Mouse (Mus musculus) midbrain, postnatal 0 days (tissue): ENCODE measurements at regions not wholly inside any gene's neighbourhood (a gene's known extent, or its start where the extent isn't known, plus 50 kb on each side); places are given as distances from the start of the nearest gene placed in this dataset.

Experiments used
- ATAC-seq: fragments of 200-750 bp; cut with Nextera tagmentation; 2 replicates; pipeline ENCODE4 v1.8.0; 2017; ENCODE audit warnings: moderate number of reproducible peaks, mild to moderate bottlenecking, moderate TSS enrichment, moderate library complexity; ENCODE audit not compliant: low FRiP score
- DNase-seq: peaks from one replicate; pipeline ENCODE4 v3.0.0-alpha.2; 2015; ENCODE audit warnings: low spot score
- H3K27ac ChIP-seq: fragments of 300-500 bp; sonication (generic); 2 replicates; pipeline ENCODE4 v1.5.1; 2014; ENCODE audit warnings: low read depth, mild to moderate bottlenecking, low read length, mixed read lengths
- H3K27me3 ChIP-seq: fragments of 300-500 bp; sonication (generic); 2 replicates; pipeline ENCODE4 v1.6.1; 2014; ENCODE audit warnings: low read length, control low read depth, mixed read lengths; ENCODE audit not compliant: insufficient read depth
- H3K36me3 ChIP-seq: fragments of 300-500 bp; sonication (generic); 2 replicates; pipeline ENCODE4 v1.6.1; 2014; ENCODE audit warnings: low read length, control low read depth, mixed read lengths; ENCODE audit not compliant: insufficient read depth
- H3K4me1 ChIP-seq: fragments of 300-500 bp; sonication (generic); 2 replicates; pipeline ENCODE4 v1.6.1; 2014; ENCODE audit warnings: mild to moderate bottlenecking, control low read depth, antibody characterized with exemption, low read length, mixed read lengths; ENCODE audit not compliant: insufficient read depth
- H3K4me2 ChIP-seq: fragments of 300-500 bp; sonication (generic); 2 replicates; pipeline ENCODE4 v1.6.1; 2014; ENCODE audit warnings: low read depth, mild to moderate bottlenecking, low read length, mixed read lengths; ENCODE audit not compliant: poor library complexity, severe bottlenecking
- H3K4me3 ChIP-seq: fragments of 300-500 bp; sonication (generic); 2 replicates; pipeline ENCODE4 v1.5.1; 2014; ENCODE audit warnings: low read depth, mild to moderate bottlenecking, low read length, moderate library complexity
- H3K9ac ChIP-seq: fragments of 300-500 bp; sonication (generic); replicated peaks from 2 replicates; pipeline ENCODE4 v1.6.1; 2014; ENCODE audit warnings: mild to moderate bottlenecking, low read length, moderate library complexity, mixed read lengths; ENCODE audit not compliant: poor library complexity, severe bottlenecking
- H3K9me3 ChIP-seq: fragments of 300-500 bp; sonication (generic); 2 replicates; pipeline ENCODE4 v1.6.1; 2016; ENCODE audit warnings: low read length, control low read depth
- CTCF ChIP-seq: IDR thresholded peaks from 2 replicates; pipeline ENCODE4 v1.5.1; 2016; ENCODE audit warnings: antibody characterized with exemption, mild to moderate bottlenecking
- WGBS: fragments of 180-500 bp; shearing (Covaris S2); extraction: QIAGEN DNeasy Blood & Tissue Kit; methylation state at CpG from one replicate; pipeline ENCODE4 v1.1.7; 2014; 5-methylcytosine and 5-hydroxymethylcytosine counted together

DNA sequence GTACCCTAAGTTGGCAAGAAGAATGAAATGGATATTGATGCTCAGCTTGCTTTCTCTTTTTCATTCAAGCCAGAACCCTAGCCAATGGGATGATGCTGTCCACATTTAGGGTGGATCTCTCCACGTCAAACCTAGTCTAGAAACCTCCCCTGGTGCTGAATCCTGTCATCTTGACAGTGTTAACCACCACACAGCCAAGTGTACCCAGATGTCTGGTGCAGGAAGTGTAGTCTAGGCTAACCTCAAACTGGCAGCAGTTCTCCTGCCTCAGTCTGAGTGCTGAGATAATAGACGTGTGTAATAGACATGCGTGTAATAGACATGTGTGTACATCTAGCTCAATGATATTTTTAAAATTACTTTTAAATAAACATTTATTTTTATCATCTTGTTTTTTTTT, 233.1 kb downstream of the Ikzf2 start:
- Histone ChIP-seq H3K9me3 (no peaks in the 10 kb centered on the region), H3K9ac (no peak overlapping the region), H3K36me3 (no peaks in the 10 kb centered on the region), H3K4me2 (no peak overlapping the region), H3K27ac (no peak overlapping the region), H3K4me1 (no peaks in the 10 kb centered on the region), H3K4me3 (no peak overlapping the region), H3K27me3 (no peaks in the 10 kb centered on the region)
- TF ChIP-seq CTCF, result no peak
- no peak for DNase-seq
- WGBS, result 91% methylated on average over 3 of the region's 3 CpGs
- ATAC-seq, result no peak

DNA sequence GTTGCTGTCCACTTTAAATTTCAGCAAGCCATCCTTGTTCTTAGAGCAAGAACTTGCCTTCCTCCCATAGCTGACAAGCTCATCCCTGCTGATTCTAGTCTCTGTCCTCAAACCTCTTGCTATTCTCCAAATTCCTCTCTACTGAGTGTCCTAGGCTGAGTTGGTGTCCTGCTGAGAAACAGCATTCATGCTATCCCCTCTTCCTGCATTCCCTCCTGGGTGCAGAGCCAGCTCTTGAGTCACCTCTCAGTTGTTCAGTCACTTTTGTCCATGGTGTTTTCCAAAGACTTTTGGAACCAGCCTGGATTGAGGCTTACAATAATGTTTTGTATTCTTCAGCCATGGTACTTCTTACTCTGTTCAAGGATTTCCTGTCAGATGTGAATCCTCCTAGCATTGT, 234.1 kb downstream of the Ikzf2 start:
- H3K9ac ChIP-seq, result no peak overlapping the region
- H3K4me2 ChIP-seq, result no peak overlapping the region
- no peaks in the 10 kb centered on the region for H3K9me3 ChIP-seq
- ATAC-seq (no peak), DNase-seq (no peak)
- H3K4me3 ChIP-seq, result no peak overlapping the region
- H3K4me1 ChIP-seq, result no peaks in the 10 kb centered on the region
- no peak for TF ChIP-seq CTCF
- H3K27me3 ChIP-seq, result no peaks in the 10 kb centered on the region
- no peaks in the 10 kb centered on the region for H3K36me3 ChIP-seq
- no peak overlapping the region for H3K27ac ChIP-seq

DNA sequence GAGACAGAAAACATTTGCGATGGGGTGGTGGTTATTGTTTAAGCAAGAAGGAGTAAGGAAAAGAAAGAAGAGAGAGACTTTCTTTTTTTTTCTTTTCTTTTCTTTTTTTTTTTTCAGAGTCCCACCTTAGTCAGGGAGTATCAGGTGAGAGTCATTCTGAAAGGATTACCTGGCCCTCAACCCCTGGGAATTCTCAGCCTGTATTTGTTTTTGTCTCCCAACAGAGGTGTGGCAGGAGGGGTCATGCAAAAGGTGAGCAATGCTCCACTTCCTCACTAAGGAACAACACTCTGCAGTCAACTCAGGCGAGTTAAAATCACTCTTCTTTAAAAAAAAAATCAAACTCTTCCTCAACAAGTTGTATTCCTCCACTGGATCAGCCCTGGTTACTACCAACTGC, 236.6 kb downstream of the Ikzf2 start:
- no peak for TF ChIP-seq CTCF
- Histone ChIP-seq H3K4me2 (no peak overlapping the region), H3K4me1 (no peaks in the 10 kb centered on the region), H3K9ac (no peak overlapping the region), H3K36me3 (no peaks in the 10 kb centered on the region), H3K4me3 (no peak overlapping the region), H3K9me3 (no peaks in the 10 kb centered on the region), H3K27ac (no peak overlapping the region), H3K27me3 (no peaks in the 10 kb centered on the region)
- 60% methylated on average over 2 of the region's 2 CpGs for WGBS
- ATAC-seq (no peak), DNase-seq (no peak)

DNA sequence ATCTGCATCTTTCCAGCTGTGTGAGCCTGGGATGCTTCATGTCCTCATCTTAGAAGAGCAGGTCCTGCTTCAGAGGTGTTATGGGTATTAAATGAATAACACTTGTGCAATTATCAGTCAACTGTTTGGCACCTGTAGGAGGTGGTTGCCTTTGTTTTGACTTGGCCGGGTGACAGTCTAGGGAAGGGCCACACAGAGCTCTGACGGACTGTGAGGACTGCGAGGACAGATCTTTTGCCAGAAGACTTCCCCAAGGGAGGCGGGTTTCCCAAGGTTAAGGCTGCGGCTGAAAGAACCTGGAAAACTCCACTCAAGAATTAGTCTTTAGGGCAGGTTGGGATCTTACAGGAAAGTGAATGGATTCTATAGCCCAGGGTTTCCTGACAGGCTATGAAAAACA, 239.8 kb downstream of the Ikzf2 start:
- no peak overlapping the region for H3K4me3 ChIP-seq

DNA sequence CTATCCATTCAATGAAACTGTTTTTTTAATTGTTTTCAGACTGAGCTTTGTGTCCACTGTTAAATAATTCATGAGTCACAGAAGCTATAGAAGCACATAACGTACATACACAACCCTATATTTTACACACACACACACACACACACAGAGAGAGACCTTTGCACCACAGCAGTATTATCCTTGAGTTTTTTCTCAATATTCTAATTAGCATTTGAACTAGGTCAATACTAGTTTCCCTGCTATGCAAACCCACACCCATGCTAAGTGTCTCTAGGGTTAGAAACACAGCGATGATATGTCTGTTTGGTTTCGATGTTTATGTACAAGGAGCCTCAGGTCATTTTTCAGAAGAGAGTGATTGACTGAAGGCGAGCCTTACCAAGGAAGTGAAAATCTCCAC, 242.3 kb downstream of the Ikzf2 start:
- TF ChIP-seq CTCF, result no peak
- no peak overlapping the region for H3K4me2 ChIP-seq
- H3K36me3 ChIP-seq, result no peaks in the 10 kb centered on the region
- no peak overlapping the region for H3K4me3 ChIP-seq
- no peaks in the 10 kb centered on the region for H3K27me3 ChIP-seq
- WGBS, result 68% methylated on average over 4 of the region's 4 CpGs
- DNase-seq (no peak), ATAC-seq (no peak)
- H3K9me3 ChIP-seq, result no peaks in the 10 kb centered on the region
- no peaks in the 10 kb centered on the region for H3K4me1 ChIP-seq
- H3K9ac ChIP-seq, result no peak overlapping the region
- H3K27ac ChIP-seq, result no peak overlapping the region

More for the DNA sequence above, 239.8 kb downstream of the Ikzf2 start:
- no peak for TF ChIP-seq CTCF
- DNase-seq (no peak), ATAC-seq (no peak)
- Histone ChIP-seq H3K36me3 (no peaks in the 10 kb centered on the region), H3K9ac (no peak overlapping the region), H3K9me3 (no peaks in the 10 kb centered on the region), H3K4me1 (no peaks in the 10 kb centered on the region), H3K27me3 (no peaks in the 10 kb centered on the region), H3K4me2 (no peak overlapping the region), H3K27ac (no peak overlapping the region)
- WGBS, result 75% methylated on average over 5 of the region's 5 CpGs

DNA sequence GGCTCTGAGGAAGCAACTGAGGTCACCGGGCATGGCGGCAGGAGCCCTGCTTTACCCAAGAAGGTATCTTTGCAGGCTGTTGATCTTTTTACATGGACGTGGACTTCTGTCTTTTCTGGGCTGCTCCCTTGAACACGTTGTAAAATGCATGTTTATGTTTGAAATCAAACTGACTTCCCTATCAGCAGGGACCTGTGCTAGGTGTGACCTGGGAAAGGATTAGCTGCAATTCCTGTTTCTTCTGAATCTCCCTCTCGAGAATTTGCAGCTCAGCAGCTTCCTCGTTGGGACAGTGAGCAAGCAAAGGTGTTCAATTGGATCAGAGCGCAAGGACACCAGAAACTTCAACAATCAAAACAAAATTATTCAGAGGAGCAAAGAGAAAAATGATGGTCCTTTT, 243.6 kb downstream of the Ikzf2 start:
- TF ChIP-seq CTCF, result no peak
- WGBS, result 67% methylated on average over 7 of the region's 7 CpGs

More for the DNA sequence above, 243.6 kb downstream of the Ikzf2 start:
- H3K9ac ChIP-seq, result no peak overlapping the region
- H3K36me3 ChIP-seq, result no peaks in the 10 kb centered on the region
- H3K4me1 ChIP-seq, result no peaks in the 10 kb centered on the region
- no peaks in the 10 kb centered on the region for H3K27me3 ChIP-seq
- no peak overlapping the region for H3K27ac ChIP-seq
- ATAC-seq (no peak), DNase-seq (no peak)
- no peak overlapping the region for H3K4me2 ChIP-seq
- H3K4me3 ChIP-seq, result no peak overlapping the region
- no peaks in the 10 kb centered on the region for H3K9me3 ChIP-seq
